Mouse (Mus musculus): Measurements from ENCODE around the gene Nav1. TPM values are rescaled to one million over a fixed set of nuclear protein-coding genes. Genes with fewer than 3 reads are reported as not detected.

Nav1 gene
- 24.7 and 26.8 TPM in 2 replicates for polyA plus RNA-seq (2012; rRNA removed)

GRCm38 (mm10) chr1:135607019-135607418 is at the start of gene Nav1:
Nav1 (minus strand) TSS chr1:135607295.
- peaks cover 22% of the 10 kb centered on the region for H3K4me1 ChIP-seq (ENCODE audit: control insufficient read depth, insufficient read depth, low read length)
- 14% methylated on average over 7 of the region's 7 CpGs for WGBS
- no peak within 1 kb of the TSS for H3K4me3 ChIP-seq (replicated peaks; ENCODE audit: insufficient read depth, low read depth, low read length)
- no peak for TF ChIP-seq POLR2A (IDR thresholded peaks at IDR 0.05; ENCODE audit: borderline replicate concordance, insufficient read depth, low read length)
- TF ChIP-seq CTCF (IDR thresholded peaks at IDR 0.05; ENCODE audit: borderline replicate concordance, insufficient read depth, low read depth, low read length): no peak
- DNase-seq: no peak
- no peaks in the 10 kb centered on the region for H3K27me3 ChIP-seq (ENCODE audit: control insufficient read depth, insufficient read depth, low read length)
- no peak within 1 kb of the TSS for H3K27ac ChIP-seq (ENCODE audit: insufficient read depth, low read length)

GRCm38 (mm10) chr1:135653909-135654308 is 46.8 kb upstream of the Nav1 start:
- 93% methylated on average over 6 of the region's 6 CpGs for WGBS
- no peak for TF ChIP-seq CTCF (IDR thresholded peaks at IDR 0.05; ENCODE audit: borderline replicate concordance, insufficient read depth, low read depth, low read length)
- no peak for TF ChIP-seq POLR2A (IDR thresholded peaks at IDR 0.05; ENCODE audit: borderline replicate concordance, insufficient read depth, low read length)
- Histone ChIP-seq H3K4me3 (replicated peaks; ENCODE audit: insufficient read depth, low read depth, low read length) (no peak overlapping the region), H3K4me1 (ENCODE audit: control insufficient read depth, insufficient read depth, low read length) (0 out of 2 replicates have a peak, but pooled peaks cover 2% of the 10 kb centered on the region), H3K27me3 (ENCODE audit: control insufficient read depth, insufficient read depth, low read length) (no peaks in the 10 kb centered on the region), H3K27ac (ENCODE audit: insufficient read depth, low read length) (no peak overlapping the region)
- DNase-seq: no peak

- Histone ChIP-seq H3K27ac (ENCODE audit: insufficient read depth, low read length) (no peak overlapping the region), H3K4me1 (ENCODE audit: control insufficient read depth, insufficient read depth, low read length) (0 out of 2 replicates have a peak, but pooled peaks cover 2% of the 10 kb centered on the region), H3K4me3 (replicated peaks; ENCODE audit: insufficient read depth, low read depth, low read length) (no peak overlapping the region), H3K27me3 (ENCODE audit: control insufficient read depth, insufficient read depth, low read length) (no peaks in the 10 kb centered on the region)
- no peak for TF ChIP-seq POLR2A (IDR thresholded peaks at IDR 0.05; ENCODE audit: borderline replicate concordance, insufficient read depth, low read length)
- TF ChIP-seq CTCF (IDR thresholded peaks at IDR 0.05; ENCODE audit: borderline replicate concordance, insufficient read depth, low read depth, low read length): no peak
- 87% methylated on average over 8 of the region's 8 CpGs for WGBS
- DNase-seq: no peak
Observed at GRCm38 (mm10) chr1:135645459-135646195, 38.5 kb upstream of the Nav1 start.

DNA sequence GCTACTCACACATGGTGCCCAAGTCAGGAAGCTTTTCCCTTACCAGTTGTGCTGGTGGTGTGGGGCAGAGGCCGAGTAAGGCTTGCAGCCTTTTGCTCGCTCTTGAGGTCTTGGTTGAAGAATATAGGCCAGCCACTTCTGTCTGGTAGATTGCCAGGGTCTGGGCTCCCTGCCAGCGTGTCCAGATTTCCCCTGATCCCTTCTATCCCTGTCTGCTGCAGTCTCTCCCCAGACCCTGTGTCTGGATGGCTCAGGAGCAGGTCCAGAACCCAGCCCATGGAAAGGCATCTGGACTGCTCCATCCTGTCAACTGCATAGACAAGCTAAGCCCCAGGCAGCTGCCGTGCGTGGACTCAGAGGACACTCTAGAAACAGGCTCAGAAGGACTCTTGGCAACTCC is 37.0 kb upstream of the Nav1 start:
- DNase-seq: peak in 1 of 2 experiments; percentile 23
- Histone ChIP-seq H3K4me3 (replicated peaks; ENCODE audit: insufficient read depth, low read depth, low read length) (no peak overlapping the region), H3K4me1 (ENCODE audit: control insufficient read depth, insufficient read depth, low read length) (no peaks in the 10 kb centered on the region), H3K27me3 (ENCODE audit: control insufficient read depth, insufficient read depth, low read length) (no peaks in the 10 kb centered on the region), H3K27ac (ENCODE audit: insufficient read depth, low read length) (no peak overlapping the region)
- WGBS: 42% methylated on average over 5 of the region's 5 CpGs
- TF ChIP-seq CTCF (IDR thresholded peaks at IDR 0.05; ENCODE audit: borderline replicate concordance, insufficient read depth, low read depth, low read length) (no peak), POLR2A (IDR thresholded peaks at IDR 0.05; ENCODE audit: borderline replicate concordance, insufficient read depth, low read length) (no peak)

GRCm38 (mm10) chr1:135643691-135644090 is 36.6 kb upstream of the Nav1 start:
- DNase-seq: no peak
- TF ChIP-seq CTCF (IDR thresholded peaks at IDR 0.05; ENCODE audit: borderline replicate concordance, insufficient read depth, low read depth, low read length) (no peak), POLR2A (IDR thresholded peaks at IDR 0.05; ENCODE audit: borderline replicate concordance, insufficient read depth, low read length) (no peak)
- WGBS: 53% methylated on average over 3 of the region's 3 CpGs
- H3K4me3 ChIP-seq (replicated peaks; ENCODE audit: insufficient read depth, low read depth, low read length): no peak overlapping the region
- H3K27ac ChIP-seq (ENCODE audit: insufficient read depth, low read length): no peak overlapping the region
- no peaks in the 10 kb centered on the region for H3K4me1 ChIP-seq (ENCODE audit: control insufficient read depth, insufficient read depth, low read length)
- H3K27me3 ChIP-seq (ENCODE audit: control insufficient read depth, insufficient read depth, low read length): no peaks in the 10 kb centered on the region

- Histone ChIP-seq H3K27me3 (ENCODE audit: control insufficient read depth, insufficient read depth, low read length) (no peaks in the 10 kb centered on the region), H3K4me1 (ENCODE audit: control insufficient read depth, insufficient read depth, low read length) (no peaks in the 10 kb centered on the region), H3K4me3 (replicated peaks; ENCODE audit: insufficient read depth, low read depth, low read length) (no peak overlapping the region), H3K27ac (ENCODE audit: insufficient read depth, low read length) (no peak overlapping the region)
- WGBS: 92% methylated on average over 7 of the region's 7 CpGs
- no peak for TF ChIP-seq POLR2A (IDR thresholded peaks at IDR 0.05; ENCODE audit: borderline replicate concordance, insufficient read depth, low read length)
- TF ChIP-seq CTCF (IDR thresholded peaks at IDR 0.05; ENCODE audit: borderline replicate concordance, insufficient read depth, low read depth, low read length): no peak
- no peak for DNase-seq
Observed at GRCm38 (mm10) chr1:135639853-135640252, 32.8 kb upstream of the Nav1 start.

- TF ChIP-seq CTCF (IDR thresholded peaks at IDR 0.05; ENCODE audit: borderline replicate concordance, insufficient read depth, low read depth, low read length) (no peak), POLR2A (IDR thresholded peaks at IDR 0.05; ENCODE audit: borderline replicate concordance, insufficient read depth, low read length) (no peak)
- Histone ChIP-seq H3K27ac (ENCODE audit: insufficient read depth, low read length) (no peak overlapping the region), H3K4me1 (ENCODE audit: control insufficient read depth, insufficient read depth, low read length) (no peaks in the 10 kb centered on the region), H3K4me3 (replicated peaks; ENCODE audit: insufficient read depth, low read depth, low read length) (no peak overlapping the region), H3K27me3 (ENCODE audit: control insufficient read depth, insufficient read depth, low read length) (no peaks in the 10 kb centered on the region)
- 100% methylated on average over 1 of the region's 1 CpGs for WGBS
- DNase-seq: no peak
Observed at GRCm38 (mm10) chr1:135639093-135639492, 32.0 kb upstream of the Nav1 start.

GRCm38 (mm10) chr1:135637574-135638008 is 30.5 kb upstream of the Nav1 start:
- no peaks in the 10 kb centered on the region for H3K27me3 ChIP-seq (ENCODE audit: control insufficient read depth, insufficient read depth, low read length)
- H3K4me3 ChIP-seq (replicated peaks; ENCODE audit: insufficient read depth, low read depth, low read length): no peak overlapping the region
- no peak for TF ChIP-seq POLR2A (IDR thresholded peaks at IDR 0.05; ENCODE audit: borderline replicate concordance, insufficient read depth, low read length)
- TF ChIP-seq CTCF (IDR thresholded peaks at IDR 0.05; ENCODE audit: borderline replicate concordance, insufficient read depth, low read depth, low read length): no peak
- no peak for DNase-seq
- H3K27ac ChIP-seq (ENCODE audit: insufficient read depth, low read length): no peak overlapping the region
- H3K4me1 ChIP-seq (ENCODE audit: control insufficient read depth, insufficient read depth, low read length): no peaks in the 10 kb centered on the region
- 51% methylated on average over 3 of the region's 3 CpGs for WGBS
